Mouse (Mus musculus): ENCODE results near the gene Snapc3. TPM values are rescaled to one million over a fixed set of nuclear protein-coding genes. Genes with fewer than 3 reads are reported as not detected.

Snapc3 gene
- 39.4 TPM for total RNA-seq (2023)

GRCm38 (mm10) chr4:83417160-83417819 lies at the start of gene Snapc3:
TSS of gene Snapc3 (plus strand) at chr4:83417724.

GRCm38 (mm10) chr4:83486117-83486901 lies 68.8 kb downstream of the Snapc3 start, which contains the start of gene Psip1:
TSS of gene Psip1 (minus strand) at chr4:83486459.

Other genes starting within 250 kb of the Snapc3 start
- gene Ttc39b, start 93.5 kb upstream of the Snapc3 start, total RNA-seq (2023), result 46.7 TPM
- 107 TPM for gene Psip1, start 68.7 kb downstream of the Snapc3 start, total RNA-seq (2023)
- gene Ccdc171, start 107.8 kb downstream of the Snapc3 start, total RNA-seq (2023), result 8.1 TPM

All from CD8-positive naive resting alpha-beta T cell, adult 57 days (primary cell).